Mouse (Mus musculus): ENCODE data around the gene Bex3. TPM values are rescaled to one million over a fixed set of nuclear protein-coding genes. Genes with fewer than 3 reads are reported as not detected.
"Not testable (repeated sequence)": the region's sequence is repeated elsewhere in the genome, so short reads cannot be mapped to it uniquely, and the experiment has no call there.

Bex3 gene
- polyA plus RNA-seq, 1 experiment from 2014 or later: 708 TPM

DNA sequence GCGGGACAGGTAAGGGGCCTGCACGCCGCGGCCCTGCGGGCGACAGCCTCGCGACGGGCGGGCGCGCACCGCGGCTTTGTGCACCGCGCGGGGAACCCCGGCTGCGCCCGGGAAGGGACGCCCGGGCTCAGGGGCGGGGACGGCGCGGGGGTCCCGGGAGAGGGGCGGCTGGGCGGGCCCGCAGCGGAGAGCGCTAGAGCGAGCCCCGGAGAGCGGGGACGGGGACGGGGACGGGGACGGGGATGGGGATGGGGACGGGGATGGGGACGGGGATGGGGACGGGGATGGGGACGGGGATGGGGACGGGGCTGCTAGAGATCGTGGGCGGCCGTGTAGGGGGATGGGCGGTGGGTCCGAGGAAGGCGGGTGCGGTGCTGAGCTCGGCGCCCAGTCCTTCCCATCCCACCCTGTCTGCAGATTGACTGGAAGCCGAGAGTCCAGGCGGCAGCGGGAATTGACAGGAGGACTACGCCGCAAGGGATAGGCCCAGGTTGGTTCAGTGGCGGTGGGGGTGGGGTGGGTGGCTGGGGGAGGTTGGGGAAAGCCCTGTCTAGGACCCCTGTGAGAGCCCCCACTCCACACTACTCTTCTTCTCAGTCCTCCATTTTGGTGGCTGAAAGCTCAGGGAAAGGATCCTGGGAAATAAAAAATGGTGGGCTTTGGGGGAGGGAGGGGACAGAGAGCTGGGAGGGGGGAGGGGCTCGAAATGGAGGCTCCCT, 499 bp downstream of the Bex3 start:
- 11% methylated on average over 16 of the region's 60 CpGs for WGBS
- peak; percentile 29 for DNase-seq (ENCODE audit: low spot score)
- not testable (repeated sequence) for H3K36me3 ChIP-seq; H3K9me3 ChIP-seq; H3K27me3 ChIP-seq (ENCODE audit: insufficient read depth, poor library complexity, severe bottlenecking)
- Histone ChIP-seq H3K4me3 (peak overlapping the region; percentile 56), H3K27ac (peak overlapping the region; percentile 84), H3K4me1 (replicated peaks) (peaks cover 14% of the 10 kb centered on the region)

- Histone ChIP-seq H3K4me1 (replicated peaks) (peaks cover 14% of the 10 kb centered on the region), H3K27me3 (ENCODE audit: insufficient read depth, poor library complexity, severe bottlenecking) (peaks cover 15% of the 10 kb centered on the region), H3K27ac (no peak overlapping the region), H3K4me3 (no peak overlapping the region), H3K9me3 (no peaks in the 10 kb centered on the region), H3K36me3 (peaks cover 7% of the 10 kb centered on the region)
- peak; percentile 23 for DNase-seq (ENCODE audit: low spot score)
- 20% methylated on average over 3 of the region's 3 CpGs for WGBS
These were observed 4.5 kb downstream of the Bex3 start for GRCm38 (mm10) chrX:136274542-136274941.

GRCm38 (mm10) chrX:136275386-136275785, 5.3 kb downstream of the Bex3 start:
- DNase-seq (ENCODE audit: low spot score): no peak
- no peaks in the 10 kb centered on the region for H3K9me3 ChIP-seq
- no peak overlapping the region for H3K4me3 ChIP-seq
- H3K27ac ChIP-seq: no peak overlapping the region
- WGBS: 29% methylated on average over 3 of the region's 3 CpGs
- peaks cover 14% of the 10 kb centered on the region for H3K4me1 ChIP-seq (replicated peaks)
- peaks cover 21% of the 10 kb centered on the region for H3K27me3 ChIP-seq (ENCODE audit: insufficient read depth, poor library complexity, severe bottlenecking)
- peaks cover 7% of the 10 kb centered on the region for H3K36me3 ChIP-seq

DNA sequence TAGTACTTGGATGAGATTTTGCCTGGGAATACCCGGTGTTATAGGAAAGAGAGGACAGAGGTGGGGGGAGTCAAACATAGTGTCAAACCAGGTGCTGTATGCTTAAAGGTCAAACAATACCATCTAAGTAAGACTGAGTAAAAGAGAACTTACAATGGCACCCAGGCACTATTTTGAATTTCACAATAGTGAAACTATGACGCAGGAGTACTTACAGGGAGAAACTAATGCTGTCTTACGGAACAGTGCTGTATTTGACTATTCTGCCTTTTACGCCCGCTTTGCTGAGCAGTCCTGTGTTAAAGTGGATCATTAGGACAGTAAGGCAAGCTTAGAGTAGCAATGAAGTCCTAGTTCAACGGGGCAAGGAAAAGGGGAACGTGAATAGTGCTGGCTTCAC, 7.5 kb downstream of the Bex3 start:
- Histone ChIP-seq H3K27ac (no peak overlapping the region), H3K9me3 (no peaks in the 10 kb centered on the region), H3K27me3 (ENCODE audit: insufficient read depth, poor library complexity, severe bottlenecking) (peaks cover 21% of the 10 kb centered on the region), H3K4me3 (no peak overlapping the region), H3K36me3 (no peaks in the 10 kb centered on the region), H3K4me1 (replicated peaks) (0 out of 2 replicates have a peak, but pooled peaks cover 6% of the 10 kb centered on the region)
- WGBS: 83% methylated on average over 7 of the region's 7 CpGs
- no peak for DNase-seq (ENCODE audit: low spot score)

GRCm38 (mm10) chrX:136278401-136278800, 8.3 kb downstream of the Bex3 start:
- Histone ChIP-seq H3K4me3 (no peak overlapping the region), H3K36me3 (no peaks in the 10 kb centered on the region), H3K27ac (no peak overlapping the region), H3K4me1 (replicated peaks) (0 out of 2 replicates have a peak, but pooled peaks cover 6% of the 10 kb centered on the region), H3K9me3 (no peaks in the 10 kb centered on the region), H3K27me3 (ENCODE audit: insufficient read depth, poor library complexity, severe bottlenecking) (peaks cover 21% of the 10 kb centered on the region)
- no peak for DNase-seq (ENCODE audit: low spot score)

DNA sequence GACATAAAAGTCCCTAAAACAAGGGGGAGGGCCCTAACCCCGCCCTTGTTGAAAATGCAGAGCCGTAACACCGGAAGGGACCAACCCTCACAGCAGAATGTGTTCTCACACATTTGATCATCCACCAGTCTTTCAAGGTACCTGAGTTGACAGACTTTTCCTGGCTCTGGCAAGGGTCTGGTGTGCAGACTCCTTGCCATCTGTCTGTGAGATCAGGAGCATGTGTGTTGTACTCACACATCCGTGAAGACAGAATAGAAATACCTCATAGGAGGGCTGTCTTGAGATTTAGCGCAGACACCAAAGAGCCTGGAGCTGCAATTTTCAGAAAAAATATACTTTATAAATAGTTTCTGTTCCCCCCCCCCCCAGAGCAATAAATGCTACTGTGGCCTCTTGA, 9.4 kb downstream of the Bex3 start:
- H3K27me3 ChIP-seq (ENCODE audit: insufficient read depth, poor library complexity, severe bottlenecking): peaks cover 21% of the 10 kb centered on the region
- H3K9me3 ChIP-seq: no peaks in the 10 kb centered on the region
- no peak for DNase-seq (ENCODE audit: low spot score)
- no peaks in the 10 kb centered on the region for H3K36me3 ChIP-seq
- no peak overlapping the region for H3K27ac ChIP-seq
- whole genome bisulfite sequencing: 86% methylated on average over 5 of the region's 5 CpGs
- H3K4me3 ChIP-seq: no peak overlapping the region
- 0 out of 2 replicates have a peak, but pooled peaks cover 5% of the 10 kb centered on the region for H3K4me1 ChIP-seq (replicated peaks)

- Histone ChIP-seq H3K9me3 (no peaks in the 10 kb centered on the region), H3K27me3 (ENCODE audit: insufficient read depth, poor library complexity, severe bottlenecking) (no peaks in the 10 kb centered on the region), H3K27ac (0 out of 2 replicates have a peak overlapping the region, but pooled peaks have one; percentile 43), H3K36me3 (no peaks in the 10 kb centered on the region), H3K4me1 (replicated peaks) (peaks cover 9% of the 10 kb centered on the region; the same call in 1 of the 2 replicates), H3K4me3 (peak overlapping the region; percentile 35)
- WGBS: 32% methylated on average over 8 of the region's 8 CpGs
- peak; percentile 58 for DNase-seq (ENCODE audit: low spot score)
These were observed 20.8 kb downstream of the Bex3 start for GRCm38 (mm10) chrX:136290817-136291281.

DNA sequence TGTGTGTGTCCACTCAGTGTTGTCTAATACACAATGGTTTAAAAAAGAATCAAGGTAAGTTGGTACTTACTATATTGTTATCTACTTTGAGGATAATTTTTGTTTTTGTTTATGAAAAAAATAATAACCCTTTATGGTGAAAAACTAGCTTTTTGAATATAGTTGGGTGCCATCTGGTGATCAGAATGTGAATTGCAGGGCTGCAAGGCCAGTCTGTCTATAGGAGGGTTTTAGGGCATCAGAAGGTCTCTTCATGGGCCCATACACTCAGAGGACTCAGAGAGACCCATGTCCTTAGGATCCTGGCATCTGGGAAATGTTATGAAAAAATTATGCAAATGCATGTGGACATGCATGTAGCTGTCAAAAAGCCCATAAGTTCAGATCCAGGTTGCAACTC, 34.2 kb downstream of the Bex3 start:
- Histone ChIP-seq H3K4me3 (no peak overlapping the region), H3K27ac (no peak overlapping the region), H3K9me3 (no peaks in the 10 kb centered on the region), H3K36me3 (no peaks in the 10 kb centered on the region), H3K4me1 (replicated peaks) (no peaks in the 10 kb centered on the region), H3K27me3 (ENCODE audit: insufficient read depth, poor library complexity, severe bottlenecking) (no peaks in the 10 kb centered on the region)
- DNase-seq (ENCODE audit: low spot score): peak; percentile 8

DNA sequence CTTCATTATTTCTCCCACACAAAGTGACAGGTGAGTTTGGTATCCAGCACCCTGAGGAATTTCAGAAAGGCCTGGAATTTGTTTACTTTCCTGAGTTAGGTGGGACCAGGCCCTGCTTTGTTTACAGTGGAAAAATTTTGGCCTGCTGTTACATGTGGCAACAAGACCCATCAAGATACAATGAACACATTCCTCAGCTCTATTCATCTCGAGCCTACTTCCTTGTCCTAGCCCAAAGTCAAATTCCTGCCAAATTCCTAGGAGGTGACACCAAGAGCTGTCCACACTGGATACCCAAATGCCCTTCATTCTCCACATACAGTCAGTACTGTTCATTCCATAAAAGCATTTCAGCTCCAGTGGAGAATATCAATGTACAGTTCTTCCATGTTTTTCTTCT, 36.1 kb downstream of the Bex3 start:
- Histone ChIP-seq H3K27me3 (ENCODE audit: insufficient read depth, poor library complexity, severe bottlenecking) (no peaks in the 10 kb centered on the region), H3K4me3 (no peak overlapping the region), H3K9me3 (no peaks in the 10 kb centered on the region), H3K4me1 (replicated peaks) (no peaks in the 10 kb centered on the region), H3K36me3 (no peaks in the 10 kb centered on the region), H3K27ac (no peak overlapping the region)
- 28% methylated on average over 1 of the region's 1 CpGs for WGBS
- DNase-seq (ENCODE audit: low spot score): no peak

DNA sequence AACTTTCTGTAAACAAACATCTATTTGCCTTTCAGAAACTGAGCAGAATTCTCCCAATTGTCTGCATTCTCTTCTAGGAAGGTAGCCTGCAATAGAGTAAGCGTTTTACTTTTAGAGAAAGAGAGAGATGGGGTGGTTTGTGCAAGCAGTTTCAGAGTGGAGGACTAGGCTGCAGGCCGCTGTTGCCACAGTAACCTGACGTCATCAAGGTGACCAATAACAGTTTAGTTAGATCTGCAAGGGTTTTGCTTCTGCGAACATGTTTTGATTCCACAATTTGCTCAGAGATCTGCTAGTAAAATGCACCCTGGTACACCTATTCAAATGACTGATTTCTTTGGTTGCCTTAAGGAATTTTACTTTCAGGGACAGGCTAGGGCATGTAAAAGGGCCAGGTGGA, 43.2 kb downstream of the Bex3 start:
- Histone ChIP-seq H3K9me3 (no peaks in the 10 kb centered on the region), H3K27ac (peak overlapping the region; percentile 5; the same call in 1 of the 2 replicates), H3K4me1 (replicated peaks) (0 out of 2 replicates have a peak, but pooled peaks cover 3% of the 10 kb centered on the region), H3K4me3 (no peak overlapping the region), H3K36me3 (no peaks in the 10 kb centered on the region), H3K27me3 (ENCODE audit: insufficient read depth, poor library complexity, severe bottlenecking) (no peaks in the 10 kb centered on the region)
- 40% methylated on average over 4 of the region's 4 CpGs for WGBS
- peak; percentile 7 for DNase-seq (ENCODE audit: low spot score)

DNA sequence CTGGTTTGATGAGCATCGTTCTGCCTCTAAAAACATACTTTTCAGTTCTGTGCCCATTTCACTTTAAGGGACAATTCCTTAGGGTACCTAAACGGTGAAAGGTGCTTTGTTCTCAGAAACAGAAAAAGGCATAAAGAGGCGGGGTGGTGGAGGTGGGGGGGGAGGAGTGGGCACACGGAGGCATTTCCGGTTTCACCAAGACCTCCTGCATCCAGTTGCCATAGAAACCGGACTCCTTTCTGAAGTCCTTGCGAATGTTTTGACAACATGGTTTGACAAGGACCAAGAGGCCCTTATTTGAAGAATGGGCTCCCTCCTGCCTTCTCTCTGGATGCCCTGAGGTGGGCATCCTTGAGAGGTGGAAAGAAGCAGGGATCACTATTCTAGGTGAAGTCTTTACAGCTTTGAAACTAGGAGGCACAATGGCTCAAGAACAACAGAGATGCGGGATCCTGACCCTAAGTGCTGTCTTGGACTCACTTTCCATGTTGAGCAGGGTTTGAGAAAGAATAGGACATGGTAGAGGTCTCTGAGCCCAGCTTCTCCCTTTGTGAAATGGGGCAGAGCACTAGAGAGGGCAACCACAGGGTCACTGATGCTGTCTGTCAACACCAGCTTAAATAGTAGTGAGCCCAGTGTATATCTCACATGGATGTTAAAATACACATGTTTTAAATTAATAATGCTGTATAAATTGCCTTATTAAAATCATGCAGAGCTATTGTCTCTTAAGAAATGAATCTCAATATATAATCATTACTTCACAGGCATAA, 43.9 kb downstream of the Bex3 start:
- Histone ChIP-seq H3K9me3 (no peaks in the 10 kb centered on the region), H3K27ac (peak overlapping the region; percentile 5; the same call in 1 of the 2 replicates), H3K4me1 (replicated peaks) (0 out of 2 replicates have a peak, but pooled peaks cover 3% of the 10 kb centered on the region), H3K4me3 (no peak overlapping the region), H3K36me3 (no peaks in the 10 kb centered on the region), H3K27me3 (ENCODE audit: insufficient read depth, poor library complexity, severe bottlenecking) (no peaks in the 10 kb centered on the region)
- DNase-seq (ENCODE audit: low spot score): peak; percentile 15
- 28% methylated on average over 8 of the region's 8 CpGs for WGBS

DNA sequence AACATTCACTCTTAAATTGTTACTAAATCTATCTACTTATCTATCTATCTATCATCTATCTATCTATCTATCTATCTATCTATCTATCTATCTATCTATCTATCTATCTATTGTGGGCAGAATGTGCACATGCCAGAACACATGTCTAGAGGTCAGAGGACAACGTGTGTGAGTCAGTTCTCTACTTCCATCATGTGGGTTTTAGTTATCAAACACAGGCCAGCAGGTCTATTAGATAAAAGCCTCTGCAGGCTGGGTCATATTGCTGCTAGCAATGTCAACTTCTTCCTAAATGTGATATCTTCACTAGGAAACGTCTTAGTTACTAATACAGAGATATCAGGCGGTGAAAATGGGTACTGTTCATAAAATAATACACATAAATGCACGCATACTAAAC, 49.9 kb downstream of the Bex3 start:
- no peaks in the 10 kb centered on the region; the same call in 1 of the 2 replicates for H3K27me3 ChIP-seq (ENCODE audit: insufficient read depth, poor library complexity, severe bottlenecking)
- no peak overlapping the region for H3K4me3 ChIP-seq
- 72% methylated on average over 4 of the region's 4 CpGs for WGBS
- no peaks in the 10 kb centered on the region for H3K4me1 ChIP-seq (replicated peaks)
- H3K9me3 ChIP-seq: no peaks in the 10 kb centered on the region
- H3K27ac ChIP-seq: no peak overlapping the region
- no peak for DNase-seq (ENCODE audit: low spot score)
- no peaks in the 10 kb centered on the region for H3K36me3 ChIP-seq

Data from hindbrain, embryonic 10.5 days (tissue).